Mouse (Mus musculus) erythroid progenitor cell, adult 5-6 weeks (primary cell): Measurements from ENCODE around the gene Spata31d1a. TPM values are rescaled to one million over a fixed set of nuclear protein-coding genes. Genes with fewer than 3 reads are reported as not detected.
A peak's percentile ranks its signal among the peaks of the same experiment; 100 is the strongest.
"Not testable (repeated sequence)": the region's sequence is repeated elsewhere in the genome, so short reads cannot be mapped to it uniquely, and the experiment has no call there.

Experiments used
- ATAC-seq: replicated peaks from 2 replicates; pipeline ENCODE4 v1.8.0; 2016; ENCODE audit warnings: moderate number of reproducible peaks, mild to moderate bottlenecking, moderate TSS enrichment, inconsistent platforms; ENCODE audit not compliant: poor library complexity, low FRiP score, severe bottlenecking
- total RNA-seq, 2 experiments: library from RNA; stranded (forward) in 1 of 2; stranded (reverse) in 1 of 2; fragments of 150-400 nt in 1 of 2; fragments of 186-747, 209-891 nt in 1 of 2; gene quantifications; 2 replicates each; pipeline versions ENCODE4 v1.2.3 to v1.2.4; 2015 to 2017; ENCODE audit warnings: low replicate concordance in 2 of 2

Gene Spata31d1a
- not detected in 2 replicates for total RNA-seq (2015; ENCODE audit: low replicate concordance)
- total RNA-seq (2017; ENCODE audit: low replicate concordance): not detected in 2 replicates

DNA sequence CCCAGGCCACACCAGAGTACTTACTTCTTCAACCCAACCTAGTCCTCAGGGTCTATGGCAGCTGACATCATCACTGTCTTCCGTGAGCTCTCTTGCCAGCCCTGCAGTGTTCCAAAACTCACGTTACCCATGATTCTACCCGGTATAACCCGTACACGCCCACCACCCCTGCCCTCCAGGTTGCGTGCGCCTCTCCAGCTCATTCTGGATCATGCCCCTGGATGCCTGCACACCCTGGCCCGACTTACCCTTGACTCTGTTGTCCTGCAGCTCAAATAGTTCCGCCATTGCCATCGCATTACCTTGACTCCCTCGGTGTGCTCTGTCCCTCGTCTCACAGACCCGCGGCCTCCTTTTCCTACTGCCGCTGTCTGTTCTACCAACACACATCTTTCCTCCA lies at the start of gene Spata31d1a:
Gene Spata31d1a, minus strand, starts transcription at position 101 of the 400 bp plus-strand sequence.
- ATAC-seq: no peak

DNA sequence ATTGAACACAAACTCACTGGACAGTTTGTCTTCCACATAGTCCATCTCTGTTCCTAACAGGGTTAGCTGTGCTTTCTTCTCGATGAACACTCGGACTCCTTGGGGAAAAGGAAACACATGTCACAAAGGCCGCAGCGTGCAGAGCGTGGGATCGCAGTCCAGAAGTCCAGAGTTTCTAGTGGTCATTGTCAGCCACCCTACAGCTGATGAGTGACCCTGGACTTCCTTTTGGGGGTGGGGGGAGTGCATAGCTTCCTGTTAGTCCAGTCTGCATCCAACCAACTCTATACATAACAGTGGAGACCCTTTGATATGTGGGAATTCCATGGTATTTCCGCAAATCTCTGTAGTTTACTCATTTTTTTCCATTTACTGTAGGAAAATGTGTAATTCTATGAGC lies 46.8 kb upstream of the Spata31d1a start:
- no peak for ATAC-seq

DNA sequence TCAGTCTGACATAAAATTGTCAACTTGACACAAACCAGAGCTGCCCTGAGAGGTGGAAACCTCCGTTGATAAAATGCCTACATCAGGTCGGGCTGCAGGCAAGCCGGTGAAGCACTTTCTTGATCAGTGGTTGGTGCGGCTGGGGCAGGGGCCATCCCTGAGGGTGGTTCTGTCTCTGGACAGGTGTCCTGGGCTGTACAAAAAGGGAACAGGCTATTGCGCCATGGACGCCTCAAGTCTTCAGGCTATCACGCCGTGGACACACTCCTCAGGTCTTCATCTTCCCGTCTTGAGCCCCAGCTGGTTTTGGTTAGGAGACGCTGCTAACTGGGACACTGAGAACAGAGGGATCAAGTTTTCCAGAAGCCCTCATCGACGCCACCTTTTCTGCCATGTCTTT lies 40.2 kb upstream of the Spata31d1a start:
- no peak for ATAC-seq

DNA sequence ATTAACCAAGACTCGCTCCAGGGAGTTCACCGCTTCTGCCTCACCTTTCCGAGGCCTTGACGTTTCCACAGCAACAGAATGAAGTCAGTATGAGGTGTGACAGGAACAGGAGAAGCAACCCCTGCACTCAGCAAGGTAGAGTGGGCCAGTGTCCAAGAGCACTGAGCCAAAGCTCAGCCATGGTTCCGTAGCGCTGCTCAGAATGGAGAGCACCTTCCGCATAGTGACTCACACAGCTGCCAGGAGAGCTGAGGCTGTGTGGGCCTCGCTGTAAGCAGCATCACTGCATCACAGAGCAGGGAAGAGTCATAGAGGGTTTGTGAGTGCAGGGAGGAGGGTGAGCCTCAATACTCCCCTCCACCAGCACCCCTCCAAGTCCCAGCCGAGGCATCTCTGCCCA lies 36.6 kb upstream of the Spata31d1a start, which contains the start of gene 1700014D04Rik:
Gene 1700014D04Rik, minus strand, starts transcription at position 42 of the 400 bp plus-strand sequence.
- no peak for ATAC-seq

DNA sequence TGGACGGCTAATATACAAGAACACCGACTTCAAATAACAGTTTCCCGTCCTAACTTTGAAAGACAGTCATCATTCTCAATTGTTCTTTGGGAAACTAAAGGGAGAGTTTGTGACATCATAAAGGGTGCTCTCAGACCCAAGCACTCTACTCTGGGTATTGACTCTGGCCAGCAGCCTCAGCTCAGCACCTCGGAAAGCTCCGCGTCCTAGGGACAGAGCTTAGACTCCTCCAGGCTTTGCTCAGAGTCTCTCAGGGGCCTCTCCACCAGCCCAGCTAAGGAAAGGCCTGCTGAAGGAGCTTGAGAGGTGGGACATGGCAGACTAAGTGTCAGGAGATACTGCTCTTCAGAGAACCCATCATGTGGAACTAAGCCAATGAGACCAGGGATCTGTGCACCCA lies 36.0 kb upstream of the Spata31d1a start:
- ATAC-seq: no peak

DNA sequence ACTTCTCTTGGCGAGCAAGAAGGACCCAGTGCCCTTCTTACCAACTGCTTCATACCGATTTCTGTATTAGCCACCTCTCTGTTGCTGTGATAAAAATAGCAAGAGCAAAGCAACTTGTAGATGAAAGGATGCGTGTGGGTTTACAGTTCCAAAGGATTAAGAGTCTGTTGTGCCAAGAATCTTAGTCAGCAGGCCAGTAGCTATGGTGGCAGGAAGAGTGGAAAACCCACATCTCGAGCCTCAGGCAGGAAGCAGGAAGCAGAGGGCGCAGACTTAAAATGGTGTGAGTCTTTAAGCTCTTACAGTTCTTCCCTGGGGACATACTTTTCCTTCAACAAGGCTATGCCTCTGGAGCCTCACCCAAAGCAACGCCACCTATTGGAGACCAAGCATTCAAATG lies 35.3 kb upstream of the Spata31d1a start:
- ATAC-seq: no peak

DNA sequence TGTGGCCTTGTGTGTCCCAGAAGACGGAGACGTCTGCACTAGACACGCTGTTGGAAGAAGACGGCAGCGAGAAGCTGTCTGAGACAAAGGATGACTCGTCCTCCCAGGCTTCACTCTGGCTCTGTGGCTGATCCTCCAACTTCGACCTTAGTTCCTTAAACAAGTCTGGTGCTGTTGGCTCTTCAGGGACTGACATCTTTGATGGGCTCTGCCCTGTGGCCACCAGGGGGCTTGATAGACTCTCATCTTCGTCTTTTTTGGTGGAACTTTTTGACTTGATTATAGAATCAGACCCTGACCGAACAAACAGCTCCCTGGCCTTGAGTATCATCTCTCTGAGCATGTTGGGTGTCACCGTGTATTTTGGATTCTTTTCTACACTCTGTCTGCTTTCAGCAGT lies 31.6 kb upstream of the Spata31d1a start:
- ATAC-seq: no peak

DNA sequence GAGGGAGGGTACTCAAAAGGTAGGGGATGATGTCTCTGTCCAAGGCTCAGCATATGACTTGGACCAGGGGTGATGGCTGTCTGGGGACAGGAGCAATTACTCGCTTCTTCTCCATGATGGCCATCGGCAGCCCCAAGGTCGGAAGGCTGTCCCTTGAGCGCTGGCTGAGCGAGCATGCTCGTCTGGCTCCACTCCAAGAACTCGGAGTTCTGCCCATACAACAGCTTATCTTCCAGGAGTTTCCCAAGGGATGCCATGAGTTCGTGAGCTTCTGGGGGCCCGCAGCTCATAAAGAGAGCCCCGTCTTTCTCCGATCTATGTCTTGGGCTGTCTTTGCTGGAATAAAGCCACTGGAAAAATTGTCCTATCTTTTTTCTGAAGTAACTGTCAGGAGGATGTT lies 31.0 kb upstream of the Spata31d1a start:
- no peak for ATAC-seq

DNA sequence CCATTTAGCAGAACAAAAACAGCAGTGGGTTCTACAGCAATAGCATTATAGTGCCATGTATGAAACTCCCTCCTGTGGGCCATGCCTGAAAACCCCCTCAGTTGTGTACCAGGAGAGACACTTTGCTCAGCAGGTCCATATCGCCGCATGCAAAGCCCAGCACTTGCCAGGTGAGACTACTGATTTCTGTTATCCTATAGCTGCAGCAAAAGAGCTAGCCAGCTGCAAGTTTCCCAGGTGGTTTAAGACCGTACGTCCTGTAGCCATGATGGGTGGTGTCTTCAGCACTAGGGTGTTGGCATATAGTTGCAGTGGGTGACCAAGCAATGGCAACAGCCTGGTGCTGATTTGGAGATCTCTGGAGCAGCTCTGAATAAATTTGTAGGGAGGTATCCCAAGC lies 29.3 kb upstream of the Spata31d1a start:
- ATAC-seq: peak; percentile 69

DNA sequence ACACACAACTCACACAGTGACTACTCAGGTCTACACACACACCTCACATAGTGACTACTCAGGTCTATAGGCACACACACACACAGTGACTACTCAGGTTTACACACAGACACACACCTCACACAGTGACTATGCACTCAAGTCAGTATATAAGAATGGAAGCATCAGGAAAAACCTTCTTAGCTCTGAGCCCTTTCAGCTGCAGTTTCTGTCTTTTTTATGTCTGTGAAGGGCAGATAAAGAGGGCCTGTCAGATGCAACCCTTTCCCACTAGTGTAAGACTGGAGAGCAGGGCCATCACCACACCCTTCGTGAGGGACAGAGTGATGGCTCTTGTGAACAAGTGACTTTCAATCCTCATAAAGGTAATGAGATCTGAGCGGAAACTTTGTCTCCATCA lies 28.3 kb upstream of the Spata31d1a start:
- peak; percentile 77 for ATAC-seq

DNA sequence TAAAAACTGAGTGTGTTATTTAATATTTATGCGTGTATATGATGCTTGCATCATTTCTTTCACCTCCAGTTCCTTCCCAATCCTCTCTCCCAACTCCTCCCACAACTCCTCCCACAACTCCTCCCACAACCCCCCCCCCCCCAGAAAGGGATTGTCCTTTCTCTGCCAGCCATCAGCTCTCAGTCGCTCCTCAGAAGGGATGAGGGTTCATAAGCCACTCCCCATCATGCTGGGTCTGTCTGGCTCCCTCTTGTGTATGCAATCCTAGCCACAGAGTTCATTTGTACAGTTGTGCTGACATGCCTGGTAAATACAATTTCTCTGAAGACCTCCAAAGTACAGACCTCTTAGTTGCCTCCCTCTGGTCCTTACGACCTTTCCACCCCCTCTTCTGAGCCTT lies 25.1 kb upstream of the Spata31d1a start:
- peak; percentile 22 for ATAC-seq

DNA sequence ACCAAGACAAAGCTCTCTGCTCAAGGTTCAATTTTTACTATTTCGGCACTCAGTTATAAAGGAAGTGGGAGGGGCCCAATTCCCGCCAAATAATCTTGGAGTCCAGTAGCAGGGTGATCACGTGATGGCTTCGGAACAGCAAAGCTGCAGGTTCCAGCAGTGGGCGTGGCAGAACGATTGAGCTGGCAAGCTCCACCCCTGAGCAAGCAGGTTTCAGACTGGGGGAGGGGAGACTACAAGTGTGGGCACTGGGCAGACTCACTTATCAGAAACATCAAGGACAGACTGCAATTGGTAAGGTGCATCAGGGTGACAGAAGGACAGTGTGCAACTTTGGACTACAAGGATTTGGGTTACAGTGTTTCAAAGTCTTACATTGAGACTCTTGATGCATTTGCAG lies 24.2 kb upstream of the Spata31d1a start:
- ATAC-seq: not testable (repeated sequence)

DNA sequence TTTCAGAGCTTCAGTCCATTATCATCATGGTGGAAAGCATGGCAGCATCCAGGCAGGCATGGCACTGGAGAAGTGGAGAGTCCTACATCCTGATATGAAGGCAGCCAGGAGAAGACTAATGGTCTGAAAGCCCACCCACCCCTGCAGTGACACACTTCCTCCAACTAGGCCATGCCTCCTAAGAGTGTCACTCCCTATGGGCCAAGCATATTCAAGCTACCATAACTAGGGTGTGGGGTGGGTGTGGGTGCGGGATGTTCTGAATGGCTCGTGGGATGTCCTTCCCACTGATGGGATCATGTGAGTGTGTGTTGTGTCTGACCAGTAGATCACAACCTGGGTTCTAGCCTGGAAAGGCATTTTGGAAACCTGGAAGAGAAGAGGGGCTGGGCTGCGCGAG lies 23.8 kb upstream of the Spata31d1a start:
- ATAC-seq: no peak

DNA sequence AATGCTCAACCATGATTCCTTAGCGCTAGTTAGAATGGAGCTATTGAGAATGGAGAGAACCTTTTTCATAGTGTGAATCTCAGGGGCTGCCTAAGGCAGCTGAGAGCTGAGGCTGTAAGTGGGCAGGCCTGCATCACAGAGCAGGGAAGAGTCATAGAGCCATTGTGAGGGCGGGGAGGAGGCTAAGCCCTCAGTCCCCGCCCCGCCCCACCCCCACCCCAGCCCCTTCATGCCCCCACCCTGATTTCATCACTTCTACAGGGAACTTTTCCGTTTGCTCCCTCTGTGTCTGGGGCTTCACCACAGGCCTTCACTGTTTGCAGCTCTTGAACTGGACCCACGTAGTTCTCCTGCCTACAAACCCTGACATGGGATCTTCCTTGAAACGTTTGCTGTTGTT lies 21.5 kb upstream of the Spata31d1a start, which contains the start of gene Spata31d1d:
Gene Spata31d1d, minus strand, starts transcription at position 101 of the 400 bp plus-strand sequence.
- no peak for ATAC-seq

DNA sequence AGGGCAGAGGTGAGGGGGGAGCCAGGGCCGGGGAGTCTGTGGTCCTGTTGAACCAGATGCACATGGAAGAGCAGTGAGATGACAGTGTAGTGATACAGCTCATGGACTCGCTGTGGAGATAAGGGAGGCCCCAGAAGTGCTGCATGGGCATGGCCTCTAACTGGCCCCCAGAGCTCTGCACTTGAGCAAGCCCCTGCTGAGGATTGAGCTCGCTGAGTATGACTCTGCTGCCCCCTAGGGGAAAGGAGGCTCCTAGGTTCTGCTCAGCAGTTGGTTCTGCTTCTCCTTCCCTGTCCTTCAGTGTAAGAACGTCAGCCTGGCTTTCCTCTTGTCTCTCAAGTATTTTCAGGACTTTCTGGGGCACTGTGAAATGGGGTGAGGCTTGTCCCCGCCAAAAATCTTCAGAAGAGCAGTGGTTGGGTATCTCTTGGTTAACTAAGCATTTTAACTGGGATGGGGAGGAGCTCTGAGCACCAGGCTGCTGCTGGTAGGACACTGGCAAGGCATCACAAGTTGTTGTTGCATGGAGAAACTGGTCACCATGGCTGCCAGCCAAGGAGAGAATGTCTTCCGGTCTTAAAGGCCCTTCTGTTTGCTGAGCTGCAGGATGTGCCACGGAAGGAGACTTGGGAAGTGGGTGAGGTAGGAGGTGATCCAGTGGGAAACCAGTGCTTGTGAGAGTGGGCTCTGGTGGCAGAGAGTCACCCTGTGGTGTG lies 18.4 kb upstream of the Spata31d1a start:
- ATAC-seq: peak; percentile 84

DNA sequence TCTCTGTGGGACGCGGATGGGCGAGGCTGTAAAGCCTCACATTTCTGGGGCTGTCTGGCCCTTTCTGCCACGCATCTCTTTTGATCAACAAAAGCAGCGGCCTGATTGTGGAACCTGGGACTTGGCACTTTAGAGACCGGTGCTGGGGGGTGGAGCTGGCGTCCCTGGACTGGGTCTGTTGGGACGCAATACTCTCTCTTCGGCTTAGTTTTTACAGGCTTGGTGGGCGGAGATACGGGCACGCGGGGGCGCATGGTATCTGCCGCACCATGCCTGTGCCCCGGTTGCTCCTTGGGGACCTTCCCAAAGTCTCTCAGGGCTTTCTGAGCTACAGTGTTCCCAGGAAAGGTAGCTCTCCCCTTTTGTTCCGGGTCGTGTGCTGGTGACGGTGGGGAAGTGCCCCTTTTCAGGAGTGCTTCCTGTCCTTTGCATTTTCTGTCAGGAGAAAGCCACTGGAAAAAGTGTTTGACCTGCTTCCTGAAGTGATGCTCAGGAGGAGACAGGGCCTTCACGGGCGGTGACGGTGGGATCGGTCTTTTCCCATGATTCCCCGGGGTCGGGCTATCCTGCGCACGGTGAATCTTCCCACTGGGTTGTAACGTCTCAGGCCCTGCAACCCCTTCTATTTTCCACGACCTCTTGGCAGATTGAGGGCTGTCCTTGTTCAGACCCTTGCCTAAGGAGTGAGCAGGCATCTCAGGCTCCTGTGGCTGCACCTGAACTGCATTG lies 16.2 kb upstream of the Spata31d1a start:
- no peak for ATAC-seq

DNA sequence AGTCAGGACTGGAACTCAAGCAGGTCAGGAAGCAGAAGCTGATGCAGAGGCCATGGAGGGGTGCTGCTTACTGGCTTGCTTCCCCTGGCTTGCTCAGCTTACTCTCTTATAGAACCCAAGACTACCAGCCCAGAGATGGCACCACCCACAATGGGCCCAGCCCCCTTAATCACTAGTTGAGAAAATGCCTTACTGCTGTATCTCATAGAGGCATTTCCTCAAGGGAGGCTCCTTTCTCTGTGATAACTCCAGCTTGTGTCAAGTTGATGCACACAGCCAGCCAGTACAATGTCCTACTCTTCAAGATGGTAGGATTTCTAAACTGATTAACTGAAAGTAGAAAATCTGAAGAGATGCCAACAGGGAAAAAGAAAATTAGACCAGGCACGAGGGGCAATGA lies 12.0 kb upstream of the Spata31d1a start:
- ATAC-seq: not testable (repeated sequence)

DNA sequence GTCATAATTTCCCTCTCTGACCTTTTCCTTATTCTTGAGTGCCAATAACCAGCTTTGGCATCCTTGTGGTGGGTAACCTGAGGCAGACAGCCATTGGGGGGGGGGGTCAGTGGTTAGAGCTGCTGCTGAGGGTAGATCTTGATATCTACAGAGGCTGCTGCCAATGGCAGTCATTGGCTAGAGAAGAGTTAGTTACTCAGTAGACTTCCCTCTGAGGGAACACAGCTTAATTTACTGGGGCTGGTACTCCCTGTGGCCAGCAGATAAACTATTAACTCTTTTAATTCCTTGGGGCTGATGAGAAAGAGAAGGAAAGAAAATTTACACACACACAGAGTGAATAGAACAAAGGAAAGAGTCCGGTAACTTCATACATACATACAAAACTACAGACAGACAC lies 9.3 kb upstream of the Spata31d1a start:
- ATAC-seq: no peak

DNA sequence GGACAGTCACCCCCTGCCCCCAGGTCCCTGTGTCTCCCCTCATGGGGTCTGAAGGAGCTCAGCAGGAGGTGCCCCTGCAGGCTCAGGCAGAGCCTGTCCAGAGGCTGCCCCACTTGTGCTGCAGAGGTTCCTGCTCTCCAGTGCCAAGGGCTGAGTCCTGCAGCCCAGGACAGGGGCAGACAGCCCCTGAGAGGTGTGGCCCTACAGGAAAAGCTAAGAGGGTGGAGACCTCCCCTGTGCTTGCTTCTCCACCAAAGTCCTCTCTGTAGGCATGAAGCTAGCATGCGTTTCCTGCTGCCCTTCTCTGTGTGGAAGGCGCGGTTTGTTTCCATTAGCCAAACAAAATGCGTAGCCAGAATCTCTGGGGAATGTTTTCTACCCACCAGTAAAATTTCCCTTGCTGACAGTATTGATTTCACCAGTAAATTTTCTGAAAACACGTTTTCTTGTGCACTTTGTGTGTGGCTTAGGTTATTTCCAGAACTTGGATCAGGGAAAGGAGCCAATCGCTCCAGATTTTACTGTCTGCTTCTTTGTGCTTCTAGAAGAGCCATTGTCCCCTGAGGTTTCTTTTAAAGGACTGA lies 8.8 kb upstream of the Spata31d1a start:
- not testable (repeated sequence) for ATAC-seq

DNA sequence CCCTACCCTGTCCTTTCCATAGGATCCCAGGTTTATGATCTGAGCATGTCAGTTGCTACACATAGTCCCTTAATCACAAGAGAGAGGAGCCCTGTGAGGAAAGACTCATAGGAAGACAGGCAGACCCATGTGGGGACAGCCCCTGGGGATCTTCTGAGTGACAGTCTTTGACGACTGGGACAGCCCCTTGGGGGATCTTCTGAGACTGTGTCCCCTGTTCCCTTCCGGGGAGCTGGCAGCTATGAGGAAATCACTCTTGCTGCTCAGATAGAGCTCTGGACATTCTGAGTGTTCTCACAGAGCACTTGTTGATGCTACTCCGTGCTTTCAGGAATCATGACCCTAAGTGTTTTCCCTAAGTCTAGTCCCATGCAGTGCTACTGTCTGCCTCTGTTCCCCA lies 3.6 kb upstream of the Spata31d1a start:
- ATAC-seq: no peak

DNA sequence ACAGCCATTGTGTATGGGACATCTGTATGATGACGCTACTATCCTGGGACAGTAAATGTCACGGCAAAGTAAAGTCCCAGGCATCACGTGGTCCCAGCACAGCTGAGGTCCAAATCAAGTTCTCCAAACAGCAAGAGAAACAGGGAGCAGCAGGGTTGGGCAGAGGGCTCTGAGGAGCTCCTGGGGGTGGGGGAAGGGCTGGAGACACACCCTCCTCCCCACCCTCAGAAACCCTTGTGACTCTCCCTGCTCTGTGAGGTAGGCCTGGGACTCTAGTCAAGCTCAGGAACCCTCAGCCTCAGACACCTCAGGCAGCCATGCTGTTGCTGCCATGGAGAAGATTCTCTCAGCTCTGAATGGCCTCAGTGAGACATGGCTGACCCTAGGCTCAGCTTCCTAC lies 1.9 kb upstream of the Spata31d1a start, which contains the start of gene Spata31d1b:
Gene Spata31d1b, plus strand, starts transcription at position 301 of the 400 bp plus-strand sequence.
- not testable (repeated sequence) for ATAC-seq
